Comparison of ENCODE assay signal across 30 mouse cellular contexts in genomic region chr9:48388451-48388850, GRCm38 (mm10). TPM values are rescaled to one million over a fixed set of nuclear protein-coding genes. Genes with fewer than 3 reads are reported as not detected.
A peak's percentile ranks its signal among the peaks of the same experiment; 100 is the strongest.
DNase-seq lines count a peak whose midpoint lies in the region; ATAC-seq lines count a peak whose summit lies in the region.
"Had no signal": no experiment of that assay in that cellular context is flagged by ENCODE, and none has a peak within 500 bp of the region (broad histone marks: within the 10 kb centered on the region; RNA-seq: fewer than 3 reads in every experiment).

No protein-coding gene starts in this region.

- WGBS in hindbrain, embryonic 14.5 days, result 84% methylated on average over 4 of the region's 4 CpGs
- WGBS in hindbrain, embryonic 16.5 days, result 79% methylated on average over 4 of the region's 4 CpGs

- ATAC-seq in hindbrain, embryonic 14.5 days (ENCODE audit: low FRiP score), result no peak
- no peak for ATAC-seq in hindbrain, embryonic 16.5 days
- ATAC-seq in megakaryocyte progenitor cell, adult 5-6 weeks (replicated peaks; ENCODE audit: poor library complexity), result peak; percentile 48; the same call in 1 of the 2 replicates
- ATAC-seq: activated CD4-positive, CD25-positive, alpha-beta regulatory T cell, adult 4 months; forebrain, embryonic 15.5 days; intestine, embryonic 15.5 days had no signal

- H3K9ac ChIP-seq in hindbrain, embryonic 14.5 days, result no peak overlapping the region
- no peak overlapping the region for H3K9ac ChIP-seq in hindbrain, embryonic 16.5 days (ENCODE audit: low read depth, low read length)
- H3K9ac ChIP-seq: embryonic facial prominence, embryonic 13.5 days; forebrain, embryonic 12.5 days; forebrain, embryonic 15.5 days; heart, embryonic 13.5 days; hindbrain, embryonic 15.5 days; intestine, embryonic 15.5 days had no signal

- no peaks in the 10 kb centered on the region for H3K9me3 ChIP-seq in hindbrain, embryonic 14.5 days (ENCODE audit: control insufficient read depth, low read length)
- no peaks in the 10 kb centered on the region for H3K9me3 ChIP-seq in hindbrain, embryonic 16.5 days (ENCODE audit: control insufficient read depth, low read length)
- H3K9me3 ChIP-seq: embryonic facial prominence, embryonic 10.5 days; embryonic facial prominence, embryonic 13.5 days; forebrain, embryonic 12.5 days; forebrain, embryonic 15.5 days; heart, embryonic 10.5 days; heart, embryonic 13.5 days; hindbrain, embryonic 15.5 days; intestine, embryonic 15.5 days had no signal

- no peaks in the 10 kb centered on the region for H3K4me1 ChIP-seq in hindbrain, embryonic 14.5 days (replicated peaks; ENCODE audit: control insufficient read depth, insufficient read depth, low read length)
- H3K4me1 ChIP-seq in hindbrain, embryonic 16.5 days (ENCODE audit: control insufficient read depth, insufficient read depth, low read depth, low read length), result no peaks in the 10 kb centered on the region
- H3K4me1 ChIP-seq: embryonic facial prominence, embryonic 10.5 days; embryonic facial prominence, embryonic 13.5 days; forebrain, embryonic 12.5 days; forebrain, embryonic 15.5 days; heart, embryonic 10.5 days; heart, embryonic 13.5 days; hindbrain, embryonic 15.5 days; intestine, embryonic 15.5 days had no signal

- H3K36me3 ChIP-seq in hindbrain, embryonic 14.5 days (replicated peaks; ENCODE audit: control insufficient read depth, insufficient read depth), result no peaks in the 10 kb centered on the region
- no peaks in the 10 kb centered on the region for H3K36me3 ChIP-seq in hindbrain, embryonic 16.5 days (ENCODE audit: control insufficient read depth, insufficient read depth, low read length)
- H3K36me3 ChIP-seq: embryonic facial prominence, embryonic 10.5 days; embryonic facial prominence, embryonic 13.5 days; forebrain, embryonic 12.5 days; forebrain, embryonic 15.5 days; heart, embryonic 10.5 days; heart, embryonic 13.5 days; hindbrain, embryonic 15.5 days; intestine, embryonic 15.5 days had no signal

- DNase-seq in hindbrain, embryonic 14.5 days (ENCODE audit: low spot score), result peak; percentile 2
- DNase-seq in ES-CJ7 (ENCODE audit: low read depth, low spot score) (peak; percentile 10), adipocyte (ENCODE audit: low spot score) (peak; percentile 96)
- DNase-seq in layer of hippocampus, postnatal 36 days, result no peak
- DNase-seq in right cerebral cortex, adult 18-20 months, result no peak
- DNase-seq: adrenal gland, postnatal 10 days; adrenal gland, postnatal 36 days; B cell, adult 2 months; cerebellum, adult 11 months; cerebellum, adult 2 months; cerebellum, adult 9-11 months; cerebellum, postnatal 25 days; embryo, embryonic 11 days; gastrocnemius, postnatal 25 days; heart, adult 2 months; heart, postnatal 14 days; heart, postnatal 4 days had no signal

- no peak overlapping the region for H3K4me3 ChIP-seq in hindbrain, embryonic 14.5 days (replicated peaks; ENCODE audit: low read length)
- H3K4me3 ChIP-seq in hindbrain, embryonic 16.5 days (ENCODE audit: low read length), result no peak overlapping the region
- H3K4me3 ChIP-seq: embryonic facial prominence, embryonic 10.5 days; embryonic facial prominence, embryonic 13.5 days; erythroblast, embryonic 14.5 days; forebrain, embryonic 12.5 days; forebrain, embryonic 15.5 days; heart, adult 2 months; heart, embryonic 10.5 days; heart, embryonic 13.5 days; hindbrain, embryonic 15.5 days; intestine, embryonic 15.5 days had no signal

- H3K27ac ChIP-seq in hindbrain, embryonic 14.5 days, result no peak overlapping the region
- H3K27ac ChIP-seq in hindbrain, embryonic 16.5 days (ENCODE audit: low read depth, low read length), result no peak overlapping the region
- H3K27ac ChIP-seq: embryonic facial prominence, embryonic 10.5 days; embryonic facial prominence, embryonic 13.5 days; forebrain, embryonic 12.5 days; forebrain, embryonic 15.5 days; heart, adult 2 months; heart, embryonic 10.5 days; heart, embryonic 13.5 days; hindbrain, embryonic 15.5 days; intestine, embryonic 15.5 days had no signal

- no peaks in the 10 kb centered on the region for H3K27me3 ChIP-seq in hindbrain, embryonic 14.5 days (ENCODE audit: control insufficient read depth, insufficient read depth, low read length)
- H3K27me3 ChIP-seq in hindbrain, embryonic 16.5 days (replicated peaks; ENCODE audit: control insufficient read depth, insufficient read depth, low read length), result no peaks in the 10 kb centered on the region
- H3K27me3 ChIP-seq: CH12.LX; embryonic facial prominence, embryonic 13.5 days; forebrain, embryonic 12.5 days; forebrain, embryonic 15.5 days; heart, embryonic 13.5 days; hindbrain, embryonic 15.5 days; intestine, embryonic 15.5 days had no signal

- no peak overlapping the region for H3K4me2 ChIP-seq in hindbrain, embryonic 14.5 days (replicated peaks)
- H3K4me2 ChIP-seq in hindbrain, embryonic 16.5 days (ENCODE audit: low read length), result no peak overlapping the region
- H3K4me2 ChIP-seq: embryonic facial prominence, embryonic 13.5 days; forebrain, embryonic 12.5 days; forebrain, embryonic 15.5 days; heart, embryonic 13.5 days; hindbrain, embryonic 15.5 days; intestine, embryonic 15.5 days had no signal

RNA-seq across cellular contexts. Expression of gene Nxpe2, which starts 35.2 kb away (rescaled TPM):
- 0.63 and 1.2 TPM in 2 replicates for polyA plus RNA-seq in hindbrain, embryonic 14.5 days (2014; fragmentation: Nextera tagmentation; extraction: Ambion mirVana)
- polyA plus RNA-seq in hindbrain, embryonic 16.5 days (2015; fragmentation: Nextera tagmentation; extraction: Ambion mirVana), result 0.45 and 0.71 TPM in 2 replicates
- total RNA-seq in megakaryocyte progenitor cell, adult 5-6 weeks (2015), result 18.0 and 28.6 TPM in 2 replicates
- total RNA-seq in megakaryocyte progenitor cell, adult 5-6 weeks (2017), result 15.1 and 31.6 TPM in 2 replicates
- under 1 TPM in 1 of 2 experiments, not detected in 1; 0.12 TPM for total RNA-seq in layer of hippocampus, postnatal 36 days (2021)

Comparison
In these comparisons a context has a peak if more than half of its experiments do, and no peak if none do; other contexts are left out.
1. DNase-seq: peak in hindbrain, embryonic 14.5 days (single experiment), ES-CJ7 (single experiment) and adipocyte (single experiment); none in layer of hippocampus, postnatal 36 days (0 of 2) and right cerebral cortex, adult 18-20 months (single experiment).
2. RNA of gene Nxpe2, which starts 35.2 kb away (total RNA-seq): 15.1 to 31.6 TPM in megakaryocyte progenitor cell, adult 5-6 weeks; 0.12 TPM in layer of hippocampus, postnatal 36 days; every median in the first group is over 10 times any median in the second.